Mouse (Mus musculus): Measurements from ENCODE around the gene Trf.

DNA sequence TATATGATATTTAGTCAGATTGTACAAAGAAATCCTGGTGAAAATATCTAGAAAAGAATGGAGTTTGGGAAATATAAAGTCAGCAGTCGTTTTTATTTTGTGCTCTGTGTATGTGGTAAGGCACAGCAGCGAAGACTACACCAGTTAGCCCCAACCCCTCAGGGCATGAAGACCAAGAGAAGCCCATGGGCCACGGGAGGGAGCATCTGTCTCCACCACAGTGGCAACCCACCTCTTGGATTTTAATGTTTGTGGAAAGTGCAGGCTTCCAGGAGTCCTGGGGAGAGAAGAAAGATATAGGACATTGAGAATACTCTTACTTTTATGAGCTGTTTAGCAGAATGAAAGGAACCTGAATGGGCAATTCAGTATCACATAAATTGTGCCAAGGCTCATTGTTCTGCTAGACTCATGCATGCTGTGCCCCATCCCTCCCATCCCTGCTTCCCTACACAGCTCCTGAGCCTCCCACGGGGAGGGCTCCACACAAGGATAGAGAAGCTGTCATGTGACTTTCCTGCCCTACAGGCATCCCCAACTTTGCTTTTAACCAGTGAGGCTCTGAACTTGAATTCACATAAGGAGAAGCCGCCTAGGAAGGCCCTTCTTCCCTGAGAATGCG, 21.3 kb downstream of the Trf start:
- TF ChIP-seq CTCF (IDR thresholded peaks at IDR 0.05; ENCODE audit: low read depth) (no peak), EP300 (optimal IDR thresholded peaks at IDR 0.05) (no peak)
